Mouse (Mus musculus) spleen, postnatal 10 days (tissue): ENCODE measurements around the gene Brd3.

Experiments
- DNase-seq, 2 experiments: peaks; one replicate each; pipeline ENCODE4 v3.0.0; 2021 to 2022; ENCODE audit warnings: low spot score in 2 of 2

The Brd3 gene

DNA sequence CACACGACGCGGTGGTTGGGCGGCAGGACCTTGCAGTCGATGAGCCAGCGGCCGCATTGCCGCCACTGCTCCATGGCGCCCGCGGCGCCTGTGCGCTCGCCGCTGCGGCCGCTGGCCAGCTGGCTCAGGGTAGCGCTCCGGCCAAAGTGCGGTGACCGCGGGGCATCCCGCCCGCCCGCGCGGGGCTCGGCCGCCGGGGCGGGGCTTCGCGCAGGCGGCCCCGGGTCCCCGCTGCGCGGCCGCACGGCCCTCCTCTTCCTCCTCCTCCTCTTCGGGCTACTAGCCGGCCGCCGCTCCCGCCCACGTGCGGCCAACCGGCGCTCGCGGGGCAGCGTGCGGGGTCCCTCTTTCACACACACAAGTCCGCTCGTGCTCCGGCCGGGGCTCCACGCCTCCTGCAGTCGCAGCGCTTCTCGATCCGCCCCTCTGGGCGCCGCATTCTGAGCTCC lies 81.0 kb downstream of the Brd3 start:
- no peak for DNase-seq

DNA sequence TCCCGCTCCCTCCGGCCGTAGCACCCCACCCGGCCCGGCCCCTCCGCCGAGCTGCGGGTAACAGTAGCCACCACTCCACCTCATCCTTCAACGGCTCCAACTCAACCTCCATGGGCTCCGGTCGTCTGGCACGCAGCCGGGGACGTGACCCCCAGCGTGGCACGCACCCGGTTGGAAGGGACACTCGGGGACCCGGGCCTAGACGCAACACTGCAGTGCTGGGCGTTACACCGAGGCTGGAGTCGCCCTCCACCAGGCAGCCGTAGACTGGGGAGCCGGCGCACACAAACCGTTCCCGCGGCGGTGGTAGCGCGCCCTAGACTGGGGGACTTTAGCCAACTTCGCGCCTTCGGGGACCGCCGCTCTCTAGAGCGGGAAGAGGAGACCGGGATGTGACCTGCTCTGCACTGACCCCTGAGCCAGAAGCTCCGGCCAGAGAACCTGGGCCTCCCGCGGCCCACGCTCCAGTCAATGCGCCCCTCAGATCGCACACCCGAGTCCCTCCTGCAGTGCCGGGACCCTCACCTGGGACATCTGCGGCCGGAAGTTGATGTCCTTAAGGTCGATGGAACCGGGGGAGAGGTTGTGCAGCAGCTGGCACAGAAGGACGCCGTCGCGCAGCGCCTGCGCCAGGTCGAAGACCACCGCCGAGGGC lies 81.6 kb downstream of the Brd3 start:
- peak in 1 of 2 experiments; percentile 49 for DNase-seq

DNA sequence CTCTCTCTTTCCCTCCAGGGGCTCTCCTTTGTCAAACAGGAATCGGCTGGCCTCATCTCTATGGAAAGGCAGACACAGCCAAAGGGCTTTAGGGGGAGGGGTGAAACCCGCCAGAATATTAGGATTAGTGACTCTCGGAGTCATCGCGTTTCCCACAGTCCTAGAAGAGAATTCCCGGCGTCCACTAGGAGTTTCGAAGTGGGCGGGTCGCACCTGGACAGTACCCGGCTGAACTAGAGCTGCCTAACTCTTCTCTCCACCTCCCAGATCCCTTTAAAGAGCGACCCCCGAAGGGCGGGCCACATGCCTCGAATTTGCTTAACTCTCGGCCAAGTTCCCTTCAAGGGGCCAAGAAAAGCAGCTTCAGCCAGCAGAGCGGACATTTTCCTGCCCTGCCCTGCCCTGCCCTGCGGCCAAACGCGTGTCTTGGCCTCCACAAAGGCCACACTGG lies 82.3 kb downstream of the Brd3 start:
- DNase-seq = no peak

DNA sequence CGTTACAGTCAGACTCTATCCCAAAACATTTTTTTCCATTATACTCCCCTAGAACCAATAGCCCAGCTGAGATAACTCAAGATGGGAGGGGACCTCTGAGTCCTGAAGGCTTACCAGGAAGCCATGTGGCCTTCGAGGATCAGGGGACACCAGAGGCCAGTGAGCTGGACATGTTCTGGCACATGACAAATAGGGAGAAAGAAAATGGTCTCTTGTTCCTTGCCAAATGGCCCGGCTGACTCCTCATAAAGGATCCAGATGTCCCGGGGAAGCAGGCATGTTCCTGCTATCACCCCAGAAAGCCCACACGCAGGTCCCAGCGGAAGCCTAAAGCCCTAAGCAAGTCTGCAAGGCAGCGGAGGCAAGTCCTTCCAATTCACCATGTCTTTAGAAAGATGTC lies 83.9 kb downstream of the Brd3 start:
- DNase-seq = no peak

DNA sequence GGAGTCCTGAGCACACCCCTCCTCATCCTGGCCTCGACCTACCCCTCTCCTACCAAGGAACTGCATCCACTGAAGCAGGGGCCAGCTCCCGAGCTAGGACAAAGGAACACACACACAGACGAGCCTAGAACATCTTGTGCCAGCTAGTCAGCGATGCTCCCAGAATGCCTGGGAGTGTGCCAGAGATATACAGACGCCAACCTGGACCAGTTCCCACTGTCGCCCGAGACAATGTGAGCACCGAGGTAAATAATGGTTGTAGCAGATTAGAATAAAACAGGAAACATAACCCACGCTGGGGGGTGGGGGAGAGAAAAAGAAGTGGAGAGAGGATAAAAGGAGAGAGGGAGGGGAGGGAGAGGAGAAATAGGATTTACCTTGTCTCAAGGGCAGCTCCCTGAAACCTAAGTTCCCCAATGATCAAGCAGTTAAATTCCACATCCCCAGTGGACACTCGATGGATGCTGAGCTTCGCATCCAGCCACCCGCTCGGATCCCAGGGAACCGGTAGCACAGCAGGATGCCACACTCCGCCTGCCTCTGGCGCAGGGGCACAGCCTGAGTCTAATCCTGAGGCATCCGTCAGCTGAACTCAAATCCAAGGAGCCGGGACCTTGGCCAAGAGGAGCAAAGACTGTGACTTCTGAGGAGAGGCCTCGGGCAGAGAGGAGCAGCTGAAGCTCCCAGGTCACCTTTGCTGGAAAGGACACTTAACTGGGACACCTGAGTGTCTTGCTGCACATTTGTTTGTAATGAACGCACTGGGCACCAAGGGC lies 86.0 kb downstream of the Brd3 start:
- DNase-seq = no peak

DNA sequence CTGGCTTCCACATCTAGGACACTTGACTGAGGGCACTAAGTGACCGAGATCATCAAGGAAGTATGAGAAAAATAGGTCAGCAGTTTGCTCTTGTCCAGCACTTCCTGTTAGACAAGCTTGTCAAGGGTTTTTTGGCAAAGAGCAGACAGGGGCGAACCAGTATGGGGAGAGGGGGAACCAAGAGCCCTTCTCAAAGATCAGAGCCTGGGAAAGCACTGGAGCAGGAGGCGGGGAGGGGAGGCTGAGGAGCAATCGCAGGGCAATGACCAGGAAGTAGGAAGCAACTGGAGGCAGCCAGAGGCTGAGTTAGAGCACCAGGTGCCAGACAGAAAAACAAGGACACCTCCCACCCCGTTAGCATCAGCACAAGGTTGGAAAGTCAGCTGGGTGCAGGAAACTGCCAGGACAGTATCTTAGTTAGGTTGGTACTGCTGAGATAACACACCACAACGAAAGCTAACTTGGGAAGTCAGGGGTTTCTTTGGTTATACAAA lies 88.8 kb downstream of the Brd3 start:
- DNase-seq = no peak

DNA sequence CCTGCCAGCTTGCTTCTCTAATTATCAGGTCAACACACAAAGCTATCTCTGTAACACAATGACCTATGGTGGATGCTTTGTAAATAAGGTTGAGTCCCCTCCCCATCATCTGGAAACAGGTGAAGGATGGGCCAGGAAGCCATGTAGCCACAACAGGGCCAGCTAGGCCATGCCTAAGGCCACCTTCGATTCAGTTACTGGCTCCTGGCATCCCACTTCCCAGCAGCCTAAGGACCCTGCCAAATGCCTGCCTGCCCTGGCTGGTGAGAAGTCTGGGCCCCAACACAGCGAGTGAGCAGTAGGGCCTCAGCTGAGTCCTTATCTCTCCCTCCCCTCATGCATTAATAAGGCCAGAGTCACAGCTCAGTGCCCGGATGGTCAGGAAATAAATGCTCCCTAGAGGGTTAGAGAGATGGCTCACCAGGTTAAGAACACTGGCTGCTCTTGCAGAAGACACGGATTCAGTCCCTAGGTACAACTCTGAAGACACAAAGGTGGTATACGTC lies 89.8 kb downstream of the Brd3 start:
- DNase-seq = no peak

DNA sequence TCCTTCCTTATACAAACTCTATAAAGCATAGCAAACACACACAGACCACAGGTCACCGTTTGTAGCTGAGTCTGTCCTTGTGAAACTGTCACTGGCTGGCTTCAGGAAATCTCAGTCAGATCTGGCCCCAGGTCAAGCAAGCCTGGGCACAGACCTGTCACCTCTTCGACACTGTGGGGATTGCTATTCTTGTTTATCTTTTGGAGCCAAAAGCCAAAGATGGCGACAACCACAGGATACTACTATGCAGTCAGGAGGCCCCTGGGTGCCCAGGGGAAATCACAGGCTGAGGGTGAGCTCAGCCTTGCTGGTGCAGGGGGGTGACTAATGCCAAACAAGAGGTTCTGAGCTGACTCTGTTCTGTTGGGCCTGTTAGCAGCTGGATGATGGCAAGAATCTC lies 91.0 kb downstream of the Brd3 start:
- DNase-seq = no peak

DNA sequence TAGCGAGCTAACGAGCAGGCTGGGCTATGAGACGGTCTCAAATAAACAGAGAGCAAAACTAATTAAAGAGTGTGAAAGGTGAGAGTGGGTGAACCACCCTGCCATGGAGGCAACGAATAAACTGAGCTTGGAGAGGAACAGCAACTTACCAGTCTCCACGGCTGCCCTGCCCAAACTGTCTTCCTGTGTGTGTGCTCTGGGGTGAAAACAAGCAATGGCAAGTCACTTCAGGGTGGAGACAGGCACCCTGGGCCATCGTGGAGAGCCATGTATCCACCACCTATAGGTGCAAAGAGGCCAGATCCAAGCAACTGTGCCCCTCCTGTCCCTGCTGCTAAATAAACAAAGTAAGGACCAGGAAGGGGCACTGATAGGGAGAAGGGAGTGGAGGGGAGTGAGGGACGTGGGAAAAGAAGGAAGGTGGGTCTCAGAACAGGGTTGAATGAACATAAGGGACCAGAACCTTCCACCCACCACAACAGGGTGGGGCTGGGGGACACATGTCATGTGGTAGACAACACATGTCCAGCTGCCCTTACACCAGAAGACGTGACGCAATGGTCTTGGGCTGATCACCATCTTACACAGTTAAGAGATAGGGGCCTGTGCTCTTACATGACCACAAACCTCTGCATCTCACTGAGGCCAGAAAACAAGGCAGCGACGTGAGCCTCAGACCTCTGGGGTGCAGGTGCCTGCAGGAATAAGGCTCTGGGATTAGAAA lies 92.2 kb downstream of the Brd3 start:
- peak in 1 of 2 experiments; percentile 55 for DNase-seq

DNA sequence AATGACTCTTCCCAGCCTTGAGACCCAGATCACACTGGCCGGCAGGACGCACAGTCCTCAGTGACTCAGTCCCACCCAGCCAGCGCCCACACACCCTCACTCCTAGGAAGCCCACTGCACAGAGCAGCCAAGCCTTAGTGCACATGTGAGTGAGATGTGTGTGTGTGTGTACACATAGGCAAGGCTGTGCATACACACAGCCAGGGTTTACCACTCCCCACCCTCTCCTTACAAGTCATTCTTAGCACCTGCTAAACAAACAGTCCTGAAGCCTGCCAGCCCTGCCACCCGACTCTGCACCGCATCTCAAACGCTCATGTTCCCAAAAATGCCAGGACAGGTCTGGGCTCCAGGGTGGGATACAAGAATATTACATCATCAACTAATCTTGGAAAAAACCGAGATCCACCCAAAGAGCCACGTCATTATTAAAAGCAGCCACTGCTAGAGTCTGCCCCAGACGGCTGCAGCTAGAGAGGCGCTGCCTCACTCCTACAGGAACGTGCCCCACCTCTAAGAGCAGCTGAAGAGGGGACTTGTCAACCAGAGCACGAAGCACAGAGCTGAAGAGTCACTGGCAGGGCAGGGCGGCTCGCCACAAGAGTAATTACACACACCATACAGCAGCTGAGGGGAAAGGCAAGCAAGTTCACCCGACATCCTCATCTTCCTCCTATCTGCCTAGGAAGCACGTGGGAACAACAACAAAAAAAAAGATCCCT lies 93.4 kb downstream of the Brd3 start:
- no peak for DNase-seq

DNA sequence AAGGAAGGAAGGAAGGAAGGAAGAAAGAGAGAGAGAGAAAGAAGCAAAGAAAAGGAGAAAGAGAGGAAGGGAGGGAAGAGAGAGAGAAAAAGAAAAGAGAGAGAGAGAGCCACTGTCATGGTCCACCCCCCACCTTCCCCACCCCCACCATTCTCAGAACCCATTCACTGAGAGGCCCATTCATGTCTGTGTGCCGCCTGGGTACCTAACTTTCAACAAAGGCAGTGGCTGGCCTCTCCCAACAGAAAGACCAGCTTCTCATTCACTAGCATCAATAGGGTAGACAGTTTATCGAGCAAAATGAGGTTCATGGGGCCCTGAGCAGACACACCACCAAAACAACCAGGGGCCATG lies 93.9 kb downstream of the Brd3 start:
- DNase-seq = no peak

DNA sequence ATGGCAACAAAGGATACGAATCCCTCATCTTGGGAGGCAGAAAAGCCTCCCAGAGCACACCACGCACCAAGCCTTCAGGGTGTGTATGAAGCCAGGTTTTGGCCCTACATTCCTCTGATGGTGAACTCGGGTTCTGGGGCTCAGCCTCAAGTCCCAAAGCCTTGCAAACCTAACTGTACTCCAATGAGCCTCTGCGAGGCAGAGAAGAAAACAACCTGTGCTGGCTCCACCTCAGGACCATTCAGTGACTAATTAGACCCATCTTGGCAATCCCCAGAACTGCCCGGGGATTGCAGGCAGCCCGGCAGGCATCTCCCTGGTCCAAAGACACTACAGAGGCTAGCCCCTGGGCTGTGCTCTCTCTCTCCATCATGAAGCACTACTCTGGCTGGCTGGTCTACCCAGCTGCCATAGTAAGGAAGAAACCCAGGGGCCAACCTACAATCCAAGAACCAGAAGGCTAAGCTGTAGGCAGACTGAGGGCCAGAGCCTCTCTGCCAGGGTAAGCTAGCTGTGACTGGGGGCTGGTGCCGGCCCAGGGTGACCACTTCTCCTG lies 95.1 kb downstream of the Brd3 start:
- DNase-seq = no peak

DNA sequence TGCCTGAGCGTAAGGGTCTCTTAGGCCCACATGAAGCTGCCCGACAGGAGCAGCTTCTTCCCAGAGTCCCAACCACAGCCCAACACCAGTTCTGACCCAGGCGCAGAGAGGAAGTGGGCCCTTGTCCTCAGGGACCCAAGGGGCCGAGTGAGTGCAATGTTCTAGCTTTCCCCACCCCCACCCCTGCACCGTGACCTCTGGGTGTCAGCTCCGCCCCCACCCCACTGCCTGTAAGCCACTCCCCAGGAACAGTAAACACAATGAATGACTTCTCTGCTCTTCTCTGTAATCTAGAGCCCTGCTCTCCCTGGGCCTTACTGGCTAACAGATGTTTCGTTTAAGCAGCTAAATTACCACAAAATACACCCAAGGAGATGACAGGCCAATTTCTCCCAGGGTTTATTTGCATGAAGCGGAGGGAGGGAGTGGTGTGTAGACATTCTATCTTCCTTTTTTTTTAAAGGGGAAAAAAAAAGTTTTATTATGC lies 95.7 kb downstream of the Brd3 start:
- peak in 1 of 2 experiments; percentile 62 for DNase-seq

DNA sequence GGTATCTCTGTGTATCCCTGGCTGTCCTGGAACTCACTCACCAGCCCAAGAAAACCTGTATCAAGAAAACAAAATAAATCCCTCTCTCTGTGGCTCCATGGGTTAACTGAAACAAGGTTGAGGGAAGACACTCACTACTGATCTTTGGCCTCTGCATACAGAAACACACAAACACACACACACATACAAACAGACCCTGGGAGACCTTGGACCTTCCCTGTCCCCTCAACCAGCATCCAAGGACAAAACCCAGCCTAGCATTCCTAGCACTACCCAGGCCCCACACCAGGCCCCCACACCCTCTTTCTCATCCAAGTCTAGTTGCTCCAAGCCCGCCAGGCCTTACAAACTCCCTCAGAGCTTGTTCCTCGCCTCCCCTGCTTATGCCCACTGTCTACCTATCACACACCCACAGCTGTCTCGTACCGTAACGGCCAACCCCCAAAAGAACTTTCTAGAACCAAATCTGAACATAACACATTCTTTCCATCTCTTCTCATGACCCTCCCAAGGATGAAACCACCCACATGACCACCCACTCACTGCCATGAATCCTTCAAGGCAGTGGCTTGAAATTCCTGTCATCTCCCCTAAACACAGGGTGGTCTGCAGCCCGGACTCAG lies 96.8 kb downstream of the Brd3 start:
- no peak for DNase-seq

DNA sequence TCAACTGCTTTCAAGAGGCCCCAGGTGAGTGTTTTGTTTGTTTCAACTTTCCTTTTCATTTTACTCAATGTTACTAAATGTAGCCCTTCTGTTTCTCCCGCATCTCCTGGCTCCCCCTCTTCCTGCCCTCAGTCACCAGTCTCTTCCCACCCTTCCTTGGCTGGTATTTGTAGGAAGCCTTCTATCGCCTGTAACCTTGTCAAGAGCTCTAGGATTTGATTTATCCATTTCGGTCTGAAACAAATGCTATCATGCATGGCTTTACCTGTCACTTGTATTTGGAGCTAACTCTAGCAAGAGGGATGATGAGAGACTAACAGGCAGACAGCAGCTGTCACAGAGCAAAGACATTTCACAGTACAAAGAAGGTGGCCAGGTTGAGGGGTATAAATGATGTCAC lies 99.3 kb downstream of the Brd3 start:
- DNase-seq = no peak

DNA sequence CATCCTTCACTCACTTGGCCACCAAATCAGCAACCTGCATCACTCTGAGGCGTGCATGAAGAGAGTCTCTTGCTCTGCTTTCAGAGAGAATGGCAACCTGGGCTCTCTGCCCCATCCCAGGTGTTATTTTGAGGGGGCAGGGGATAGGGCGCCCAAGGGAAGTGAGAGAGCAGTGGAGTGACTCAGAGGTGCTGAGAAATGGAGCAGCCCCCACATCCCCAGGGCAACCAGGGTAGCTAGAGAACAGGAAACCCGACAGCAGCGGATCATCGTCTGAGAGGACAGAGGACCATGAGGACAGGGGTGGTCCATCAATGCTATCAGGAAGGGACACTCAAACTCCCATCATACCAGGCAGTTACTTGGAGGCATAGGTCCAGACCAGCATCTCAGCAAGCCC lies 100.5 kb downstream of the Brd3 start:
- DNase-seq = peak in 1 of 2 experiments; percentile 52

DNA sequence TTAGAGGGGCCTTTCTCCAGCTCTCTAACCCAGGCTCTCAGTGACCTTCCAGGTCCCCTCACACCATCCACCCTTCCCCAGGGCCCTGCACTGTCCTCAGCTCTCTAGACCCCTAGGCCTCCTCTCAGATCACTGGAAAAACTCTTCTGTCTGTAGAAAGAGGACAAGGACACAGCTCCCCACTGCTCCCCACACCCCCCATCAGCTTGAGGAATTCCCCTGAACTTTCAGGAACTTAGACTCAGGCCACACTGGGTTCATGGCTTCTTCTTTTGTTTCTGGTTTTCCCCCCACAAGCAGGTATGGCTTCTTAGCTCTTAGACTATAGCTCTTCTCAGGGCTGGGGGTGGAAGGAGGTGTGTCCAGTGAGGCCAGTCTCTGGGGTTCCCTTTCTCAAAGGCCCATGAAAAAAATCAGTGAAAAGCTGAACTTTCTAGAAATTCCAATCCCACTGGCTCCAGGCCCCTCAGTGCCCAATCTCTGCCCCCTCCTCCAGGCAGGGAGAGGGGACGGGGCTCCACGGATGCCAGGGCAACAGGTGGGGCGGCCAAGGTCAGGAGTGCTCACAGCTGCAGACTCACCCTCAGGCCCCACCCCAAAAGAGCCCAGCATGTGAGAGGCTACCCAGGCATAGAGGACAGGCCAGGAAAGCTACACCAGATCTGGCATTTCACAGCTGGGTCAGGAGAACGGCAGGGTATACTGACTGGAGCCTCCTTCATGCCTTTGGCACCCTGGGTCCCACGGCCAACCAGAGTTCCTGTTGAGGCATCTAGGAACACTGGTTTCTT lies 102.2 kb downstream of the Brd3 start:
- no peak for DNase-seq

DNA sequence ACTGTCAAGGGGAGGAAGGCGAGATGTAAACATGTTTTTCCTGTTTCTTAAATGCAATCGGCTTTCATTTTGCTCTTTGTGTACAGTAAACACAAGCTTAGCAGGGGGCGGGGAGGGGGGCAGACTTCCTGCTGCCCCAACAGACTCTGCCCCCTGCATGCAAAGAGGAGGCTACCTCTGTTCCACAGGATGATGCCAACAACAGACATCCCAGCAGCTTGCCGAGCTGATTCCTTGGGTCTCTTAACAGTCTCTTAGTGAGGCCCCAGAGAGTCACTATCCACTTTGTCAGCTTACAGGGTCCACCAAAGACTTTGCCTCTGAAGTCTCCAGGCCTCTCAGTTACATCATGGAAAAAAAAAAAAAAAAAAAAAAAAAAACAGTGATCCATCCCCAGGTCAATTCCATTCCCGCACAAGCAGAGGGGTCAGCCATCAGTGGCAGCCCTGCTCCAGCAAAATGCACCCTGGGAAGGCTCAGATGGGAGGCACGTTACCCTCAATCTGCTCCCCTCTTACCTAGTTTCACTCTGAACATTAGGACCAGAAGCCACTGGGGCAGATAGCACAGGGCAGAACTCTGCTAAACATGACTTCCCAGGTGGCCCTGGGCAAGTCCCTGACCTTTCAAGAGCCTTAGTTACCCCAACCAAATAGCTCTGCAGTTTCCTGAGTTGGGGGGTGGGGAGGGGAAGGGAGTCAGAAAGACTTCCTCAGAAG lies 102.9 kb downstream of the Brd3 start:
- DNase-seq = no peak

DNA sequence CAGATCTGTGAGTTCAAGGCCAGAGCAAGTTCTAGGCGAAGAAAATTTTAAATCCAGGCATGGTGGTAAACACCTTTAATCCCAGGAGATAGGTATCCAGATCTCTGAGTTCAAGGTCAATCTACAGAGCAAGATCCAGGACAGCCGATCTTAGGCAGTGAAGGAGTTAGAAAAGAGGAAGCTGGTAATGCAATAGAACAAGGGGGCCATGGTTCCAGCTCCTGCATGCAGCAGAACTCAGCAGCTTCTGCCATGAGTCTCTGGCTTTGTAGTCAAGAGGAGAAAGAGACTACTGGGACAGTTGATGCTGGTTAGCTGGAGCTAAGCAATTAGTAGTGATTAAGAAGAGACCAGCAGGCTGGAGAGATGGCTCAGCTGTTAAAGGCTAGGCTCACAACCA lies 105.9 kb downstream of the Brd3 start:
- DNase-seq = no peak
